23 mouse cellular contexts compared by ENCODE assay signal in genomic region chr12:71753276-71753675, GRCm38 (mm10).
"Had no signal": no experiment of that assay in that cellular context is flagged by ENCODE, and none has a peak within 500 bp of the region (broad histone marks: within the 10 kb centered on the region; RNA-seq: fewer than 3 reads in every experiment).

No protein-coding gene starts in this region.

- H3K27me3 ChIP-seq: limb, embryonic 12.5 days; limb, embryonic 15.5 days; liver, embryonic 15.5 days; lung, embryonic 15.5 days; midbrain, embryonic 13.5 days; neural tube, embryonic 13.5 days; stomach, embryonic 15.5 days had no signal

- H3K9ac ChIP-seq: limb, embryonic 12.5 days; limb, embryonic 15.5 days; liver, embryonic 15.5 days; lung, embryonic 15.5 days; midbrain, embryonic 13.5 days; neural tube, embryonic 13.5 days; stomach, embryonic 15.5 days had no signal

- DNase-seq: kidney, postnatal 25 days; layer of hippocampus, adult 9-11 months; left cerebral cortex, postnatal 4 days; lung, adult 18-20 months; lung, postnatal 10 days; lung, postnatal 36 days; retina, postnatal 1 day; right cerebral cortex, postnatal 25 days; spleen, adult 18-20 months; thymus, postnatal 25 days had no signal

- H3K27ac ChIP-seq: kidney, postnatal 0 days; layer of hippocampus, adult 2 months; left cerebral cortex, adult 2 months; limb, embryonic 12.5 days; limb, embryonic 15.5 days; liver, embryonic 15.5 days; lung, embryonic 15.5 days; midbrain, embryonic 10.5 days; midbrain, embryonic 13.5 days; neural tube, embryonic 13.5 days; stomach, embryonic 15.5 days had no signal

- H3K4me3 ChIP-seq: layer of hippocampus, adult 2 months; left cerebral cortex, adult 2 months; limb, embryonic 12.5 days; limb, embryonic 15.5 days; liver, embryonic 15.5 days; lung, embryonic 15.5 days; megakaryocyte, embryonic 14.5 days; midbrain, embryonic 10.5 days; midbrain, embryonic 13.5 days; myocyte; neural tube, embryonic 13.5 days; stomach, embryonic 15.5 days had no signal

- H3K4me1 ChIP-seq: liver, embryonic 15.5 days; megakaryocyte, embryonic 14.5 days had no signal

- H3K36me3 ChIP-seq: limb, embryonic 12.5 days; limb, embryonic 15.5 days; liver, embryonic 15.5 days; lung, embryonic 15.5 days; midbrain, embryonic 10.5 days; midbrain, embryonic 13.5 days; neural tube, embryonic 13.5 days; stomach, embryonic 15.5 days had no signal
